Mouse (Mus musculus): ENCODE results near the gene Rnf182. TPM values are rescaled to one million over a fixed set of nuclear protein-coding genes. Genes with fewer than 3 reads are reported as not detected.

Rnf182 gene
- polyA plus RNA-seq, 1 experiment = 3.3 TPM

- H3K4me1 ChIP-seq (ENCODE audit: control insufficient read depth, insufficient read depth, insufficient read length, low read length) = no peaks in the 10 kb centered on the region
- H3K4me3 ChIP-seq (ENCODE audit: insufficient read depth, low read depth, low read length) = no peak overlapping the region
- H3K27ac ChIP-seq (replicated peaks; ENCODE audit: low read depth, low read length) = no peak overlapping the region
These were observed 88.0 kb downstream of the Rnf182 start for GRCm38 (mm10) chr13:43703471-43703870.

GRCm38 (mm10) chr13:43704533-43705116, 89.1 kb downstream of the Rnf182 start:
- Histone ChIP-seq H3K27ac (replicated peaks; ENCODE audit: low read depth, low read length) (no peak overlapping the region), H3K4me1 (ENCODE audit: control insufficient read depth, insufficient read depth, insufficient read length, low read length) (no peaks in the 10 kb centered on the region), H3K4me3 (ENCODE audit: insufficient read depth, low read depth, low read length) (no peak overlapping the region)

GRCm38 (mm10) chr13:43706387-43706786, 90.9 kb downstream of the Rnf182 start:
- Histone ChIP-seq H3K4me1 (ENCODE audit: control insufficient read depth, insufficient read depth, insufficient read length, low read length) (no peaks in the 10 kb centered on the region), H3K27ac (replicated peaks; ENCODE audit: low read depth, low read length) (no peak overlapping the region), H3K4me3 (ENCODE audit: insufficient read depth, low read depth, low read length) (no peak overlapping the region)

DNA sequence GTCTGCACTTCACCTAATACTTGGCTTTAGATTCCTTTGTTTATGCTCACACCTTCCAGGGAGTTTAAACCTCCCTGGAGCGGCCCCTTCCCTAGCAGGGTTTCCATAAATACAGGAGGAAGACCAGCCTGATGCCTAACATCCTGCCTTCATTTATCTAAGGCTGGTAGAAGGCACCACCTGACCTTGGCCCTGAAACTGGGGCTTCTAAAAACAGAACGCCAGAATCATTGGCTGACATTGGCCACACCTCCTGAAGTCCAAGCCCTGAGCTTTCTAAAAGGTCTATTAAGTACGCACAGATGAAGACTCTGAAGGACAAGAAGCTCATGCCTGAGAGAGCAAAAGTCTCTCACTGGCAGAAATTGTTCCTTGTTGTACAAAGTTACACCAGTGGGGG, 94.0 kb downstream of the Rnf182 start:
- Histone ChIP-seq H3K27ac (replicated peaks; ENCODE audit: low read depth, low read length) (no peak overlapping the region), H3K4me3 (ENCODE audit: insufficient read depth, low read depth, low read length) (no peak overlapping the region)

GRCm38 (mm10) chr13:43711708-43712314, 96.3 kb downstream of the Rnf182 start:
- Histone ChIP-seq H3K4me3 (ENCODE audit: insufficient read depth, low read depth, low read length) (no peak overlapping the region), H3K27ac (replicated peaks; ENCODE audit: low read depth, low read length) (no peak overlapping the region), H3K4me1 (ENCODE audit: control insufficient read depth, insufficient read depth, insufficient read length, low read length) (no peaks in the 10 kb centered on the region)

More for the DNA sequence above, 94.0 kb downstream of the Rnf182 start:
- H3K4me1 ChIP-seq (ENCODE audit: control insufficient read depth, insufficient read depth, insufficient read length, low read length) = no peaks in the 10 kb centered on the region

- no peaks in the 10 kb centered on the region for H3K4me1 ChIP-seq (ENCODE audit: control insufficient read depth, insufficient read depth, insufficient read length, low read length)
- no peak overlapping the region for H3K27ac ChIP-seq (replicated peaks; ENCODE audit: low read depth, low read length)
- H3K4me3 ChIP-seq (ENCODE audit: insufficient read depth, low read depth, low read length) = no peak overlapping the region
These were observed 99.2 kb downstream of the Rnf182 start for GRCm38 (mm10) chr13:43714741-43715140.

DNA sequence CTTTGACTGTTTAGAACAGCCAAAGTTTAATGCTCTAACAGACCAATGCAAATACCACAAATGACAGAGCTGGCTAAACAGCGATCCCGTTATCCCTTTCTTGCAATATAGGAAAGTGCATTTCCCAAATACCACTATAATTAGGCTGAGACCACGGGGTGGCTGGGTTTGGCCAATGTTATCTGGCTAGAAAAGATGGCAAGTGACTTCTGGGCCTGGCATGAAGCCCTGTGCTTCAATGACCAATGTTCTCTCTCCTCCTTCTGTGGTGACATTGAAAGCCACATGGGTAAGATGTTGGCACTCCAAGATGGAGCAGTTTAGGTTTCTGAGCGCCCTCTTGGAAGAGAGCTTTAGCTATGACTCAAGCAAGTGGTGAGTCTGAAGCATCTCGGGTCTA, 100.0 kb downstream of the Rnf182 start:
- Histone ChIP-seq H3K4me3 (ENCODE audit: insufficient read depth, low read depth, low read length) (no peak overlapping the region), H3K27ac (replicated peaks; ENCODE audit: low read depth, low read length) (no peak overlapping the region), H3K4me1 (ENCODE audit: control insufficient read depth, insufficient read depth, insufficient read length, low read length) (no peaks in the 10 kb centered on the region)

DNA sequence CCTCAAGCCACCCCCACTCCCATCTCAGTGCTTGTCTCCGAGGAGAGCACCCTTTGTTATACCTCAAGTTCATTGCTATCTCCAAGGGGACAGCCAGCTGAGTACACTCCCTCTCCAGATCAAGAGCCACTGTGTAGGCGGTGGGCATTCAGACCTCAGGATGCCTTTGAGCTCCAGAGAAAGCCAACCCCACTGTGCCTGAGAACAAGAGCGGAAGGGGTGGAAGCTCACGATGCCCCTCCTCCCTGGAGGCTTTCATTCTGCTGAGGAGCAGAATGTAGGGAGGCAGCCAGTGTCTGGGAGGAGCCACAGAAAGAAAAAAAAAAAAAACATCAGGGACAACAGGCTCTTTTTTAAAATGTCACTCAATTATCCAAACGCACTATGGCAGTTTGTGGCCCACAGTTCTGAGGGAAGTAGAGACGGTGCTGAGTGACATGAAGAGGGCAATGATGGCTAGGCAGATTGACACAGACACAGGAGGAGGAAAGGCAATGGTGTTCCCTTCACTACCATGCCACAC, 101.1 kb downstream of the Rnf182 start:
- Histone ChIP-seq H3K4me3 (ENCODE audit: insufficient read depth, low read depth, low read length) (no peak overlapping the region), H3K27ac (replicated peaks; ENCODE audit: low read depth, low read length) (no peak overlapping the region), H3K4me1 (ENCODE audit: control insufficient read depth, insufficient read depth, insufficient read length, low read length) (no peaks in the 10 kb centered on the region)

DNA sequence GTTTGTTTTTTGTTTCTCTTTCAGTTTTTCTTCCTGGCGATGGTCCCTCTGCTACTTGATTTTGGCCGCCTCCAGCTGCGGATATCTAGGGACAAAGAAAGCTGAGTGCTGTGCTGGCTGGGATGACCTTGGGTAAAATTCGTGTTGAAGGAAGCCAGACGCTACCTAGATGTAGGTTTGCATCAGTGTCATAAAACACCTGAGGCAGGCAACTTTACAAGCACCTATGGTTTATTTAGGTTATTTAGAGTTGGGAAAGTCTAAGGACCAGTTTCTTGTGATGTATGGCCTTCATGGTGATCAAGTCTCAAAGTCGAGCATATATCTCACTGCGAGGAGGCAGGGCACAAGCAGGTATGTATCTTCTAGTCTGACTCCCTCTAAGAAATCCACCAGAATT, 102.7 kb downstream of the Rnf182 start:
- no peak overlapping the region for H3K4me3 ChIP-seq (ENCODE audit: insufficient read depth, low read depth, low read length)
- no peaks in the 10 kb centered on the region for H3K4me1 ChIP-seq (ENCODE audit: control insufficient read depth, insufficient read depth, insufficient read length, low read length)
- no peak overlapping the region for H3K27ac ChIP-seq (replicated peaks; ENCODE audit: low read depth, low read length)

- no peak overlapping the region for H3K27ac ChIP-seq (replicated peaks; ENCODE audit: low read depth, low read length)
- H3K4me1 ChIP-seq (ENCODE audit: control insufficient read depth, insufficient read depth, insufficient read length, low read length) = no peaks in the 10 kb centered on the region
- no peak overlapping the region for H3K4me3 ChIP-seq (ENCODE audit: insufficient read depth, low read depth, low read length)
These were observed 105.0 kb downstream of the Rnf182 start for GRCm38 (mm10) chr13:43720496-43720895.

Other genes with a start within 250 kb of the Rnf182 start
- 96.3 and 110 TPM in 2 replicates for gene Nol7, start 217.3 kb upstream of the Rnf182 start, polyA plus RNA-seq (2012; ENCODE audit: insufficient read depth, insufficient read length, missing spikeins)
- 38.5 and 48.5 TPM in 2 replicates for gene Ranbp9, start 134.4 kb upstream of the Rnf182 start, polyA plus RNA-seq (2012; ENCODE audit: insufficient read depth, insufficient read length, missing spikeins)
- 154 and 157 TPM in 2 replicates for gene Mcur1, start 55.5 kb upstream of the Rnf182 start, polyA plus RNA-seq (2012; ENCODE audit: insufficient read depth, insufficient read length, missing spikeins)
- gene Cd83, start 169.1 kb downstream of the Rnf182 start, polyA plus RNA-seq (2012; ENCODE audit: insufficient read depth, insufficient read length, missing spikeins) = 5.6 and 6.7 TPM in 2 replicates